Mouse (Mus musculus) kidney, postnatal 0 days (tissue): ENCODE results near the gene Abca4. TPM values are rescaled to one million over a fixed set of nuclear protein-coding genes. Genes with fewer than 3 reads are reported as not detected.

Experiments used
- ATAC-seq: fragments of 200-750 bp; cut with Nextera tagmentation; replicated peaks from 2 replicates; pipeline ENCODE4 v1.8.0; 2017; ENCODE audit warnings: low read depth, moderate number of reproducible peaks, moderate TSS enrichment, moderate library complexity; ENCODE audit not compliant: low FRiP score
- DNase-seq: peaks from one replicate; pipeline ENCODE4 v3.0.0-alpha.2; 2016; ENCODE audit warnings: low spot score
- H3K27ac ChIP-seq: fragments of 300-500 bp; sonication (generic); 2 replicates; pipeline ENCODE4 v1.5.1; 2014; ENCODE audit warnings: mild to moderate bottlenecking
- H3K27me3 ChIP-seq: fragments of 300-500 bp; sonication (generic); 2 replicates; pipeline ENCODE4 v1.6.1; 2014; ENCODE audit warnings: low read length, mixed read lengths; ENCODE audit not compliant: insufficient read depth
- H3K36me3 ChIP-seq: fragments of 300-500 bp; sonication (generic); 2 replicates; pipeline ENCODE4 v1.6.1; 2014; ENCODE audit warnings: low read length, mixed read lengths; ENCODE audit not compliant: insufficient read depth
- H3K4me1 ChIP-seq: fragments of 300-500 bp; sonication (generic); replicated peaks from 2 replicates; pipeline ENCODE4 v1.6.1; 2014; ENCODE audit warnings: antibody characterized with exemption, low read length, mixed read lengths; ENCODE audit not compliant: insufficient read depth
- H3K4me2 ChIP-seq: fragments of 300-500 bp; sonication (generic); 2 replicates; pipeline ENCODE4 v1.6.1; 2014; ENCODE audit warnings: mild to moderate bottlenecking, low read length, moderate library complexity, mixed read lengths
- H3K4me3 ChIP-seq: fragments of 300-500 bp; sonication (generic); replicated peaks from 2 replicates; pipeline ENCODE4 v1.5.1; 2014; ENCODE audit warnings: low read depth, low read length
- H3K9ac ChIP-seq: fragments of 300-500 bp; sonication (generic); 2 replicates; pipeline ENCODE4 v1.6.1; 2014; ENCODE audit warnings: low read depth, low read length
- H3K9me3 ChIP-seq: fragments of 300-500 bp; sonication (generic); replicated peaks from 2 replicates; pipeline ENCODE4 v1.6.1; 2016; ENCODE audit warnings: low read length, inconsistent platforms, mixed read lengths
- CTCF ChIP-seq: IDR thresholded peaks from 2 replicates; pipeline ENCODE4 v1.5.1; 2016; ENCODE audit warnings: antibody characterized with exemption, low read depth, mild to moderate bottlenecking, moderate library complexity
- WGBS: fragments of 180-500 bp; shearing (Covaris S2); extraction: QIAGEN DNeasy Blood & Tissue Kit; methylation state at CpG from one replicate; pipeline ENCODE4 v1.1.7; 2014; 5-methylcytosine and 5-hydroxymethylcytosine counted together
- polyA plus RNA-seq: library from polyadenylated mRNA; unstranded; fragments of >200 nt; fragmentation: Nextera tagmentation; extraction: Ambion mirVana; gene quantifications from 2 replicates; pipeline ENCODE4 v1.2.1, GENCODE M21; 2015

Abca4 gene
- polyA plus RNA-seq, 1 experiment from 2014 or later: 1.2 TPM

GRCm38 (mm10) chr3:122047921-122048861 lies 3.9 kb downstream of the Abca4 start:
- Histone ChIP-seq H3K9me3 (no peaks in the 10 kb centered on the region), H3K9ac (no peak overlapping the region), H3K27ac (peak overlapping the region; percentile 37), H3K4me3 (no peak overlapping the region), H3K36me3 (no peaks in the 10 kb centered on the region), H3K27me3 (no peaks in the 10 kb centered on the region), H3K4me1 (peaks cover 42% of the 10 kb centered on the region), H3K4me2 (peak overlapping the region; percentile 14; the same call in 1 of the 2 replicates)
- ATAC-seq (peak; percentile 26; the same call in 1 of the 2 replicates), DNase-seq (peak; percentile 51)
- TF ChIP-seq CTCF: no peak
- 11% methylated on average over 17 of the region's 17 CpGs for WGBS

- Histone ChIP-seq H3K27ac (no peak overlapping the region), H3K9me3 (no peaks in the 10 kb centered on the region), H3K27me3 (no peaks in the 10 kb centered on the region), H3K4me3 (no peak overlapping the region), H3K36me3 (no peaks in the 10 kb centered on the region), H3K4me2 (no peak overlapping the region), H3K4me1 (peaks cover 33% of the 10 kb centered on the region), H3K9ac (no peak overlapping the region)
- TF ChIP-seq CTCF: no peak
- no peak for DNase-seq
- WGBS: 51% methylated on average over 6 of the region's 6 CpGs
- ATAC-seq: no peak
Measured at GRCm38 (mm10) chr3:122049158-122049557, 4.9 kb downstream of the Abca4 start.

- H3K27ac ChIP-seq: peak overlapping the region; percentile 68; the same call in 1 of the 2 replicates
- ATAC-seq (no peak), DNase-seq (no peak)
- no peaks in the 10 kb centered on the region for H3K36me3 ChIP-seq
- TF ChIP-seq CTCF: no peak
- no peak overlapping the region for H3K9ac ChIP-seq
- H3K4me1 ChIP-seq: no peaks in the 10 kb centered on the region; the same call in 1 of the 2 replicates
- no peaks in the 10 kb centered on the region for H3K27me3 ChIP-seq
- no peak overlapping the region for H3K4me3 ChIP-seq
- 57% methylated on average over 9 of the region's 9 CpGs for WGBS
- H3K9me3 ChIP-seq: no peaks in the 10 kb centered on the region
- H3K4me2 ChIP-seq: no peak overlapping the region
Measured at GRCm38 (mm10) chr3:122058439-122059198, 14.4 kb downstream of the Abca4 start.

- WGBS: 84% methylated on average over 10 of the region's 10 CpGs
- no peak for TF ChIP-seq CTCF
- DNase-seq (no peak), ATAC-seq (no peak)
- no peaks in the 10 kb centered on the region for H3K36me3 ChIP-seq
- H3K27ac ChIP-seq: no peak overlapping the region
- no peak overlapping the region for H3K4me2 ChIP-seq
- H3K9me3 ChIP-seq: no peaks in the 10 kb centered on the region
- no peak overlapping the region for H3K4me3 ChIP-seq
- no peaks in the 10 kb centered on the region; the same call in 1 of the 2 replicates for H3K4me1 ChIP-seq
- H3K27me3 ChIP-seq: no peaks in the 10 kb centered on the region
- no peak overlapping the region for H3K9ac ChIP-seq
Measured at GRCm38 (mm10) chr3:122062586-122062985, 18.3 kb downstream of the Abca4 start.

- H3K27ac ChIP-seq: no peak overlapping the region
- H3K9me3 ChIP-seq: no peaks in the 10 kb centered on the region
- WGBS: 50% methylated on average over 13 of the region's 13 CpGs
- H3K27me3 ChIP-seq: no peaks in the 10 kb centered on the region
- H3K4me3 ChIP-seq: no peak overlapping the region
- no peak for TF ChIP-seq CTCF
- H3K36me3 ChIP-seq: no peaks in the 10 kb centered on the region
- no peak for DNase-seq
- H3K4me2 ChIP-seq: no peak overlapping the region
- ATAC-seq: peak; percentile 43; the same call in 1 of the 2 replicates
- no peak overlapping the region for H3K9ac ChIP-seq
- H3K4me1 ChIP-seq: no peaks in the 10 kb centered on the region
Measured at GRCm38 (mm10) chr3:122064556-122065410, 20.5 kb downstream of the Abca4 start.
